Mouse (Mus musculus) kidney, embryonic 16.5 days (tissue): Measurements from ENCODE around the gene Gm39566. TPM values are rescaled to one million over a fixed set of nuclear protein-coding genes. Genes with fewer than 3 reads are reported as not detected.

ENCODE experiments used
- ATAC-seq: fragments of 200-750 bp; cut with Nextera tagmentation; 2 replicates; pipeline ENCODE4 v1.8.0; 2017; ENCODE audit warnings: moderate TSS enrichment; ENCODE audit not compliant: low FRiP score, low TSS enrichment
- H3K27ac ChIP-seq: fragments of 300-500 bp; sonication (generic); 2 replicates; pipeline ENCODE4 v1.5.1; 2014; ENCODE audit warnings: low read length
- H3K27me3 ChIP-seq: fragments of 300-500 bp; sonication (generic); 2 replicates; pipeline ENCODE4 v1.6.1; 2014; ENCODE audit warnings: low read length, control low read depth, mixed read lengths; ENCODE audit not compliant: insufficient read depth
- H3K36me3 ChIP-seq: fragments of 300-500 bp; sonication (generic); 2 replicates; pipeline ENCODE4 v1.6.1; 2014; ENCODE audit warnings: low read length, control low read depth, mixed read lengths; ENCODE audit not compliant: insufficient read depth
- H3K4me1 ChIP-seq: fragments of 300-500 bp; sonication (generic); 2 replicates; pipeline ENCODE4 v1.6.1; 2014; ENCODE audit warnings: low read length, control low read depth, mixed read lengths; ENCODE audit not compliant: insufficient read depth
- H3K4me2 ChIP-seq: fragments of 300-500 bp; sonication (generic); replicated peaks from 2 replicates; pipeline ENCODE4 v1.6.1; 2014; ENCODE audit warnings: low read depth, low read length
- H3K4me3 ChIP-seq: fragments of 300-500 bp; sonication (generic); 2 replicates; pipeline ENCODE4 v1.5.1; 2014; ENCODE audit warnings: mild to moderate bottlenecking, low read length
- H3K9ac ChIP-seq: fragments of 300-500 bp; sonication (generic); replicated peaks from 2 replicates; pipeline ENCODE4 v1.6.1; 2014; ENCODE audit warnings: low read length
- H3K9me3 ChIP-seq: fragments of 300-500 bp; sonication (generic); 2 replicates; pipeline ENCODE4 v1.6.1; 2016; ENCODE audit warnings: low read length, control low read depth
- WGBS: fragments of 180-500 bp; shearing (Covaris S2); extraction: QIAGEN DNeasy Blood & Tissue Kit; methylation state at CpG from one replicate; pipeline ENCODE4 v1.1.7; 2014; 5-methylcytosine and 5-hydroxymethylcytosine counted together
- polyA plus RNA-seq: library from polyadenylated mRNA; unstranded; fragments of >200 nt; fragmentation: Nextera tagmentation; extraction: Ambion mirVana; gene quantifications from 2 replicates; pipeline ENCODE4 v1.2.1, GENCODE M21; 2015

Gene Gm39566
- polyA plus RNA-seq, 1 experiment from 2014 or later = not detected

DNA sequence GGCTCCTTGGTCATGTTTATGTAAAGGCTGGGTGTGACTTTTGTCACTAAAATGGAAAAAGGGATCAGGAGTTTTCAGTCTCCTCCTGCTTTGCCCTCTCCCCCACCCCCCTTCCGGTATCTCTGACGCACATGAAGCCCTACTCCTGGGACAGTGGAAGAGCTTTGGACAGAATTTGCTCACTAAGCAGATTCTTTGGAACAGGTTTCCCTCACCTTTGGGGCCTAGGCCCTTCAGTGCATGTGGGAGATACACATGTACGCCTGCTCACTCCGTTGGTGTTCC lies 47.5 kb downstream of the Gm39566 start:
- Histone ChIP-seq H3K4me3 (peak overlapping the region; percentile 90; the same call in 1 of the 2 replicates), H3K27me3 (no peaks in the 10 kb centered on the region), H3K4me2 (peak overlapping the region; percentile 69; the same call in 1 of the 2 replicates), H3K27ac (peak overlapping the region; percentile 56; the same call in 1 of the 2 replicates), H3K36me3 (no peaks in the 10 kb centered on the region), H3K9me3 (no peaks in the 10 kb centered on the region), H3K4me1 (peaks cover 23% of the 10 kb centered on the region), H3K9ac (0 out of 2 replicates have a peak overlapping the region, but pooled peaks have one; percentile 2)
- no peak for ATAC-seq
- 46% methylated on average over 4 of the region's 4 CpGs for WGBS

DNA sequence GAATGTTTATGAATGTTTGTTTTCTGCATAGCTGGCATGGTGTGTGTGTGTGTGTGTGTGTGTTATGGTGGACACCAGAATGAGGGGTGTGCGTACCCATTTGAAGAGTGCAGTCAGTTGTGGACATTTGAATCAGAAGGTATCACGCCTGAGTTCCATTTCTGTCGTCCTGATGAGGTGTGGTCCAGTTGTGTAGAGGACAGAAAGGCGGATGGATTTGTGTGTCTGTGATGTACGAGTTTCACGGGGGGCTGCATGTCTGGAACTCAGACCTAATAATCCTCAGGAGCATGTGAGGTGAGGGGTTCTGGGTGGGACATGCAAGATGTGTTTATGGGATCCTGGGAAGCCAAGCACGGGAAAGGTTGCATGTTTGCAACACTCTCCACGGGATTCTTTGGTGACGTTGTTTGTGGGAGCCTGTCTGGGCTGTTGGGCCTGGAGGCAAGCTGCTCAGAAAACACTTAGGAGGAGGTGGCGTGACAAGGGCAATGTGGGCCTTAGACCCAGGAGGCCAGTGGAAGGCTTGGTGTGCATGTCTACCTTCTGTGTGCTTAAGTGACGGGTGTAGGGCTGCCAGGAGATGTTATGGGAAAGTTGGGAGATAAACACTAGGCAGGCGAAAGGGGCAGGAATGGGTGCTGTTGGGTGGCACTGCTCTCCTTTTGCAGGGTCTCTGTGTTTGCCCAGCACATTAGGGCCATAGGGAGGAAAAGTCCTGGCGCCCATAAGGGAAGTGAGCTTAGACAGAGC lies 48.0 kb downstream of the Gm39566 start:
- Histone ChIP-seq H3K4me3 (peak overlapping the region; percentile 90), H3K9ac (peak overlapping the region; percentile 96), H3K27me3 (no peaks in the 10 kb centered on the region), H3K9me3 (no peaks in the 10 kb centered on the region), H3K4me2 (peak overlapping the region; percentile 69), H3K4me1 (peaks cover 23% of the 10 kb centered on the region), H3K36me3 (no peaks in the 10 kb centered on the region), H3K27ac (peak overlapping the region; percentile 56; the same call in 1 of the 2 replicates)
- 57% methylated on average over 13 of the region's 13 CpGs for WGBS
- ATAC-seq = no peak

DNA sequence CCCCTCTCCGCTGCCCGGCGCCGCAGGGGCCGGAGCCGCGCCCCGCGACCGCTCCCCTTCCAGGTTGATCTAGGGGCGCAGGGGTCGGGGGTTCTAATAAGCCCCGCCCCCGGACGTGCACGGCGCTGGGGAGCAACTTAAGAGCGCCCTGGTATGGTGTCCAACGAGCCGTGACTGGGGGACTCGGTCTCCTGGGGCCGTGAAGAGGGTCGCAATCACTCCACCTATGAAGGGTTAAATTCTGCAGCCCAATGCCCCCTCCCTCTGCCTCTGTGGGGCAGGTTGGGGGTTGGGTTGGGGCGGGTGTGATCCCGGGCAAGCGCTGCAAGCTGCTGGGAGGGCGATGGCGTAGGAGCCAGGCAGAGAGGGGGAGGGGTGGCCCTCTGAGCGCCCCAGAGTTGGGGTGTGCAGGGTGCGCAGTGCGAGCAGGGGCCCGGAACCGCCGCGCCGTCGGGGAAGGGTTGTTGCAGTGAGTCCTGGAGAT lies 48.9 kb downstream of the Gm39566 start:
- Histone ChIP-seq H3K4me1 (peaks cover 23% of the 10 kb centered on the region), H3K4me3 (peak overlapping the region; percentile 90), H3K9me3 (no peaks in the 10 kb centered on the region), H3K27ac (peak overlapping the region; percentile 90), H3K36me3 (no peaks in the 10 kb centered on the region), H3K9ac (peak overlapping the region; percentile 96), H3K4me2 (peak overlapping the region; percentile 69), H3K27me3 (no peaks in the 10 kb centered on the region)
- WGBS = 0% methylated on average over 31 of the region's 37 CpGs
- peak; percentile 85 for ATAC-seq

DNA sequence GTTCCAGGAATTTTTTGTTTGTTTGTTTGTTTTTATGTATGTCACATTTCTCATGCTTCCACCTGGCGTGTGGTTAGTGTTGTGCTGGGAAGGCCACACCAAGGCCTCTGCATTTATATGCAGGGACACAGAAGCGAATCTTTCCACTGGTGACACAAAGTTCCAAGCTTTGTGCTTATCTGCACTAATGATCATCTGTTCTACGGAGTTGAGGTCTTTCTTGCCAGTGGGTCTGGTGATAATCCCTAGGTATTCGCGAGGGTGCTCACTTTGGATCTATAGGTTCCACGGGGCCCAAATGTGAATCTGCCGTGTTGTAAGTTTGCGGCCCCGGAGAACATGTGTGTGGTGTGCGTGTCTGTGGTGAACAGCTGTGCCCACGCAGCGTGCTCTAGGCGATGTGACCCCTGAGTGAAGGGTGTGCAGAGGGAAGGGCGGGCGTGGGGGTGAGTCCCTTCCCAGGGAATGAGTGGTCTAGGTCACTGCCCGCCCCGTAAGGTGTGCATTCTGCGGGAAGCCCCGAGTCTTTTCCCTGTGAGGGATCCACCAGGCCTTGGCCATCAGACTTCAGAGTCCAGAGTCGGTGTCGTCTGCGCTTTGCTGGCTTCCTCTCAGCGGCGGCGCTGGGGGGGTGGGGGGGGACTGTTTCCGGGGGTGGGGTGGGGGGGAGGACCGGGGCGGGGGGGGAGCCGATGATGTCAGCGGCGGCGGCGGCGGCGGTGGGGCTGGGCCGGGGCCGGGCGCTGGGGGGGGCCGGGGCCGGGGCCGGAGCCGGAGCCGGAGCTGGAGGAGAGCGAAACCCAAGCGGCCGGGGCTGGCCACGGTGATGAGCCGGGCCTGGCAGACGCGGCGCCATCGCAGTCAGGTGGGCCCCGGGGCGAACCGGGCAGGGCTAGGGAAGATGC lies 49.6 kb downstream of the Gm39566 start, which contains the start of gene Zbtb4:
Gene Zbtb4 (plus strand): TSS at position 692 of the 905 bp plus-strand sequence.
- peak within 1 kb of the TSS; percentile 90 for H3K4me3 ChIP-seq
- peaks cover 24% of the 10 kb centered on the region for H3K4me1 ChIP-seq
- H3K27me3 ChIP-seq = no peaks in the 10 kb centered on the region
- H3K27ac ChIP-seq = peak within 1 kb of the TSS; percentile 90
- ATAC-seq = peak; percentile 63
- 21% methylated on average over 32 of the region's 55 CpGs for WGBS
- H3K4me2 ChIP-seq = peak within 1 kb of the TSS; percentile 69
- H3K9me3 ChIP-seq = no peaks in the 10 kb centered on the region
- peak within 1 kb of the TSS; percentile 96 for H3K9ac ChIP-seq
- H3K36me3 ChIP-seq = no peaks in the 10 kb centered on the region

DNA sequence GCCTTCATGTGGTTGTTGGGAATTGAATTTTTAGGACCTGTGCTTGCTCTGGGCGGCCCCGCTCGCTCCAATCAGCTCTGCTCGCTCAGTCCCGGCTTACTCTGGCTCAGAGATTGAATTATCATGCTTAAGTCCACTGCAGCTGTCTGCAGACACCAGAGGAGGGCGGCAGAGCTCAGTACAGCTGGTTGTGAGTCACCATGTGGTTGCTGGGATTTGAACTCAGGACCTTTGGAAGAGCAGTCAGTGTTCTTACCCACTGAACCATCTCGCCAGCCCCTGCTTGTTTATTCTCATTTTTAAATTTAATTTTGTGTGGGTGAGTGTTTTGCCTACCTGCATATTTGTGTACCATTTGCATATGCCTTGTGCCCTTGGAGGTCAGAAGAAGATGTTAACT lies 51.5 kb downstream of the Gm39566 start:
- Histone ChIP-seq H3K9ac (no peak overlapping the region), H3K36me3 (no peaks in the 10 kb centered on the region), H3K9me3 (no peaks in the 10 kb centered on the region), H3K4me1 (peaks cover 36% of the 10 kb centered on the region), H3K4me2 (no peak overlapping the region), H3K4me3 (no peak overlapping the region), H3K27ac (no peak overlapping the region), H3K27me3 (no peaks in the 10 kb centered on the region)
- ATAC-seq = no peak
- 74% methylated on average over 7 of the region's 7 CpGs for WGBS

DNA sequence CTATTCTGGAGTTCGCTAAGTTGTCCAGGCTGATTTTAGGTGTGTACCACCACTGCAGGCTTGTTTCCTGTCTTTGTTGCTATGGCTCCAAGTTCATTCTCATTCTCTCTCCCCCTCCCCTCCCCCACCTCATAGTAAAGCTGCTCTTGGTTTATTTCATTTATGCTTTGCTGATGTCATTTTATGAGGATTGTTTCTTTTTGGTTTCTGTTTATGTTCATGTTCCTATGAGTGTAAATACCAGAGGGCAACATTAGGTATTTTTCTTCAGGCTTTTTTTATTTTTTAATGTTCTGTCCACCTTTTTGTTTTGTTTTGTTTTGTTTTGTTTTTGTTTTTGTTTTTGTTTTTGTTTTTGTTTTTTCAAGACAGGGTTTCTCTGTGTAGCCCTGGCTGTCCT lies 53.2 kb downstream of the Gm39566 start, which contains the start of gene Slc35g3:
Gene Slc35g3 (minus strand): TSS at position 101 of the 400 bp plus-strand sequence.
- Histone ChIP-seq H3K27ac (no peak within 1 kb of the TSS), H3K36me3 (no peaks in the 10 kb centered on the region), H3K4me1 (peaks cover 32% of the 10 kb centered on the region), H3K27me3 (no peaks in the 10 kb centered on the region), H3K4me2 (no peak within 1 kb of the TSS), H3K9me3 (no peaks in the 10 kb centered on the region), H3K4me3 (no peak within 1 kb of the TSS), H3K9ac (no peak within 1 kb of the TSS; the same call in 1 of the 2 replicates)
- 71% methylated on average over 1 of the region's 1 CpGs for WGBS
- ATAC-seq = no peak

Other genes with a start within 250 kb of the Gm39566 start
- 29.3 and 30.3 TPM in 2 replicates for gene Wrap53, start 235.0 kb downstream of the Gm39566 start, polyA plus RNA-seq
- 191 and 205 TPM in 2 replicates for gene Trp53, start 234.9 kb downstream of the Gm39566 start, polyA plus RNA-seq
- 12.3 and 14.3 TPM in 2 replicates for gene Atp1b2, start 209.4 kb downstream of the Gm39566 start, polyA plus RNA-seq
- 0.17 TPM in 1 of 2 replicates, not detected in the other for gene Shbg, start 197.4 kb downstream of the Gm39566 start, polyA plus RNA-seq
- 21.3 and 24.1 TPM in 2 replicates for gene Sat2, start 193.3 kb downstream of the Gm39566 start, polyA plus RNA-seq
- gene Fxr2, start 182.3 kb downstream of the Gm39566 start, polyA plus RNA-seq = 31.8 and 33.4 TPM in 2 replicates
- 0.19 TPM in 1 of 2 replicates, not detected in the other for gene Sox15, start 160.0 kb downstream of the Gm39566 start, polyA plus RNA-seq
- gene Mpdu1, start 152.7 kb downstream of the Gm39566 start, polyA plus RNA-seq = 79.5 and 84.0 TPM in 2 replicates
- 12.4 and 15.5 TPM in 2 replicates for gene Cd68, start 149.1 kb downstream of the Gm39566 start, polyA plus RNA-seq
- gene Eif4a1, start 142.9 kb downstream of the Gm39566 start, polyA plus RNA-seq = 571 and 587 TPM in 2 replicates
- gene Senp3, start 133.2 kb downstream of the Gm39566 start, polyA plus RNA-seq = 96.5 and 98.4 TPM in 2 replicates
- 0.66 and 1.2 TPM in 2 replicates for gene Tnfsf13, start 129.5 kb downstream of the Gm39566 start, polyA plus RNA-seq
- 8.8 and 11.5 TPM in 2 replicates for gene Tnfsf12, start 119.4 kb downstream of the Gm39566 start, polyA plus RNA-seq
- gene Tnfsfm13, start 119.2 kb downstream of the Gm39566 start, polyA plus RNA-seq = 4.6 and 6.1 TPM in 2 replicates
- 28.3 and 33.6 TPM in 2 replicates for gene Polr2a, start 56.7 kb downstream of the Gm39566 start, polyA plus RNA-seq
- gene Slc35g3, start 53.3 kb downstream of the Gm39566 start, polyA plus RNA-seq = 0.25 and 0.64 TPM in 2 replicates
- 2.9 TPM in 2 replicates for gene Zbtb4, start 49.4 kb downstream of the Gm39566 start, polyA plus RNA-seq
- 12.9 and 13.8 TPM in 2 replicates for gene Chrnb1, start 19.4 kb downstream of the Gm39566 start, polyA plus RNA-seq
- gene Fgf11, start 13.4 kb downstream of the Gm39566 start, polyA plus RNA-seq = 2.6 and 3.0 TPM in 2 replicates
- gene Tmem102, start 9.7 kb downstream of the Gm39566 start, polyA plus RNA-seq = 9.0 and 10.2 TPM in 2 replicates
- not detected in 2 replicates for gene Spem2, start 3.2 kb upstream of the Gm39566 start, polyA plus RNA-seq
- gene Spem1, start 6.9 kb upstream of the Gm39566 start, polyA plus RNA-seq = 0.15 and 0.28 TPM in 2 replicates
- 6.0 and 6.6 TPM in 2 replicates for gene Nlgn2, start 22.5 kb upstream of the Gm39566 start, polyA plus RNA-seq
- gene Tmem256, start 23.2 kb upstream of the Gm39566 start, polyA plus RNA-seq = 371 and 389 TPM in 2 replicates
- 105 and 119 TPM in 2 replicates for gene Plscr3, start 31.1 kb upstream of the Gm39566 start, polyA plus RNA-seq
- 7.0 and 7.3 TPM in 2 replicates for gene Tnk1, start 43.4 kb upstream of the Gm39566 start, polyA plus RNA-seq
- gene Tmem95, start 62.7 kb upstream of the Gm39566 start, polyA plus RNA-seq = not detected in 2 replicates
- gene Kctd11, start 66.1 kb upstream of the Gm39566 start, polyA plus RNA-seq = 11.3 and 12.5 TPM in 2 replicates
- 0.44 and 0.67 TPM in 2 replicates for gene Acap1, start 80.2 kb upstream of the Gm39566 start, polyA plus RNA-seq
- 11.7 and 12.8 TPM in 2 replicates for gene 2810408A11Rik, start 85.7 kb upstream of the Gm39566 start, polyA plus RNA-seq
- 11.4 and 12.8 TPM in 2 replicates for gene Neurl4, start 85.8 kb upstream of the Gm39566 start, polyA plus RNA-seq
- gene Gps2, start 98.6 kb upstream of the Gm39566 start, polyA plus RNA-seq = 85.2 and 86.4 TPM in 2 replicates
- gene Eif5a, start 106.7 kb upstream of the Gm39566 start, polyA plus RNA-seq = 1,737 and 1,791 TPM in 2 replicates
- gene Ybx2, start 120.5 kb upstream of the Gm39566 start, polyA plus RNA-seq = 7.0 and 10.3 TPM in 2 replicates
- gene Slc2a4, start 132.9 kb upstream of the Gm39566 start, polyA plus RNA-seq = 20.8 and 22.4 TPM in 2 replicates
- 225 and 227 TPM in 2 replicates for gene Cldn7, start 149.5 kb upstream of the Gm39566 start, polyA plus RNA-seq
- gene Ctdnep1, start 165.9 kb upstream of the Gm39566 start, polyA plus RNA-seq = 35.7 and 35.8 TPM in 2 replicates
- gene Elp5, start 167.2 kb upstream of the Gm39566 start, polyA plus RNA-seq = 124 and 128 TPM in 2 replicates
- gene Gabarap, start 175.8 kb upstream of the Gm39566 start, polyA plus RNA-seq = 437 and 481 TPM in 2 replicates
- 69.1 and 74.5 TPM in 2 replicates for gene Phf23, start 180.5 kb upstream of the Gm39566 start, polyA plus RNA-seq
- 39.1 and 40.7 TPM in 2 replicates for gene Dvl2, start 185.3 kb upstream of the Gm39566 start, polyA plus RNA-seq
- gene Acadvl, start 200.1 kb upstream of the Gm39566 start, polyA plus RNA-seq = 107 and 114 TPM in 2 replicates
- gene Dlg4, start 201.6 kb upstream of the Gm39566 start, polyA plus RNA-seq = 9.3 and 13.2 TPM in 2 replicates
- gene Asgr1, start 238.8 kb upstream of the Gm39566 start, polyA plus RNA-seq = 1.3 and 1.4 TPM in 2 replicates